Mouse (Mus musculus): ENCODE data around the gene Hypk. TPM values are rescaled to one million over a fixed set of nuclear protein-coding genes. Genes with fewer than 3 reads are reported as not detected.
A peak's percentile ranks its signal among the peaks of the same experiment; 100 is the strongest.

The Hypk gene
- polyA plus RNA-seq, 1 experiment from 2014 or later: 88.3 TPM

DNA sequence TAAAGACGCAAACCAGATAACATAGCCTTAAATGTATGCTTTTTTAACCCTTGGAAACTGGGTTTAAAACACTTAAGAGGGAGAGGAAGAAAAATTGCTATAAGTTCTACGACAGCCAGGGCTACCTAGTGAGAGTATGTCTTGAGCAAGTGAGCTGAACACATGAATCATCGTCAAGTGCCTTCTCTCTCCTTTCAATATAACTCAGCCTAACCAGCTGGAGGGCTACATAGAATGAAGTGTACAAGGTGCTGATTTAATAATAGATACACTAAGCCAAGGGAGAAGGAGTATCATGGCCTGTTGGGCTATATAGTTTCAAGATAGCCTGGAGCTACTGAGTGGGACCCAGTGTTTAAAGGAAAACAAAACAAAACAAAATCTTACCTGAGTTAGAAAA lies 34.6 kb upstream of the Hypk start:
- H3K4me2 ChIP-seq (ENCODE audit: low read depth, low read length): no peak overlapping the region
- H3K9ac ChIP-seq (ENCODE audit: low read depth, low read length): no peak overlapping the region
- no peaks in the 10 kb centered on the region; the same call in 1 of the 2 replicates for H3K36me3 ChIP-seq (ENCODE audit: control insufficient read depth, insufficient read depth, low read length)
- no peak overlapping the region for H3K27ac ChIP-seq (ENCODE audit: low read length)
- no peaks in the 10 kb centered on the region for H3K27me3 ChIP-seq (replicated peaks; ENCODE audit: control insufficient read depth, insufficient read depth, low read length)
- ATAC-seq: no peak
- H3K4me1 ChIP-seq (ENCODE audit: control insufficient read depth, insufficient read depth, low read length): peaks cover 18% of the 10 kb centered on the region
- 78% methylated on average over 3 of the region's 3 CpGs for WGBS
- no peak overlapping the region for H3K4me3 ChIP-seq (ENCODE audit: low read length)
- no peaks in the 10 kb centered on the region for H3K9me3 ChIP-seq (ENCODE audit: control insufficient read depth, low read length)

DNA sequence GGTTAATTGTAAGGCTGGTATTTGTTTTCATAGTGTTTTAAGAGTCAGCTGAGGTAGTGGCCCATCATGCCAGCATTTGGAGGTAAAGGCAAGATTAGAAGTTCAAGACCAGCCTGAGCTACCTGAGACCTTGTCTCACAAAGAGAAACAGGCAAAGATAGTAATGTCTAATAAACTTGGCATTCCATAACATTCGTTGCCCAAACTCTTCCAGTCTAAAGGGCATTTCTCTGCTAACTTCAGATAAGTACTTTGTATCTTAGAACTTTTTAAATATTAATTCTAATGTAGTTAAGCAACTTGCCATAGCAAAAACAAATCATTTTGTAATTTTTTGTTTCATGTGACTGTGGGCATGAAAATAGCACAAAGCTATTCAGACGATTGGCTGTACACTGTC lies 29.9 kb upstream of the Hypk start:
- H3K36me3 ChIP-seq (ENCODE audit: control insufficient read depth, insufficient read depth, low read length): peaks cover 9% of the 10 kb centered on the region
- no peaks in the 10 kb centered on the region for H3K27me3 ChIP-seq (replicated peaks; ENCODE audit: control insufficient read depth, insufficient read depth, low read length)
- no peak overlapping the region for H3K27ac ChIP-seq (ENCODE audit: low read length)
- H3K9me3 ChIP-seq (ENCODE audit: control insufficient read depth, low read length): no peaks in the 10 kb centered on the region
- 94% methylated on average over 2 of the region's 2 CpGs for WGBS
- ATAC-seq: no peak
- H3K4me1 ChIP-seq (ENCODE audit: control insufficient read depth, insufficient read depth, low read length): peaks cover 8% of the 10 kb centered on the region; the same call in 1 of the 2 replicates
- no peak overlapping the region for H3K4me3 ChIP-seq (ENCODE audit: low read length)
- H3K4me2 ChIP-seq (ENCODE audit: low read depth, low read length): no peak overlapping the region
- H3K9ac ChIP-seq (ENCODE audit: low read depth, low read length): no peak overlapping the region

DNA sequence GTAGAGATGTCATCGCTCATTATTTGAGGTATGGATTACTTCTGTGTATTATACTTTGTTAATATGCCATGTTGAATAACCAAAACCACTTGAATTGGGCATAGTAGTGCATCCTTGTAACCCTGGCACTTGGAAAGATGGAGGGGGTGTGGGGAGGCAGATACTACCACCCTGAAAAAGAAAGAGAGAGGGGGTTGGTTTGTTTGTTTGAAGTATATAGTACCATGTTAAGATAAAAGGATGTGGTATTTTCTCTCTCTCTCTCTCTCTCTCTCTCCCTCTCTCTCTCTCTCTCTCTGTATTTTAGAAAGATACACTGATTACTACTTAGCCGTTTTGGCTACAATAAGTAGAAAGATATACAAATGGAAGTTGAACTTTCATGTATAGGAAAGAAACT lies 27.2 kb upstream of the Hypk start:
- WGBS: 89% methylated on average over 2 of the region's 2 CpGs
- H3K4me3 ChIP-seq (ENCODE audit: low read length): no peak overlapping the region
- H3K9ac ChIP-seq (ENCODE audit: low read depth, low read length): no peak overlapping the region
- ATAC-seq: no peak
- no peaks in the 10 kb centered on the region for H3K27me3 ChIP-seq (replicated peaks; ENCODE audit: control insufficient read depth, insufficient read depth, low read length)
- H3K4me1 ChIP-seq (ENCODE audit: control insufficient read depth, insufficient read depth, low read length): no peaks in the 10 kb centered on the region
- H3K9me3 ChIP-seq (ENCODE audit: control insufficient read depth, low read length): no peaks in the 10 kb centered on the region
- H3K36me3 ChIP-seq (ENCODE audit: control insufficient read depth, insufficient read depth, low read length): peaks cover 16% of the 10 kb centered on the region
- H3K27ac ChIP-seq (ENCODE audit: low read length): no peak overlapping the region
- no peak overlapping the region for H3K4me2 ChIP-seq (ENCODE audit: low read depth, low read length)

DNA sequence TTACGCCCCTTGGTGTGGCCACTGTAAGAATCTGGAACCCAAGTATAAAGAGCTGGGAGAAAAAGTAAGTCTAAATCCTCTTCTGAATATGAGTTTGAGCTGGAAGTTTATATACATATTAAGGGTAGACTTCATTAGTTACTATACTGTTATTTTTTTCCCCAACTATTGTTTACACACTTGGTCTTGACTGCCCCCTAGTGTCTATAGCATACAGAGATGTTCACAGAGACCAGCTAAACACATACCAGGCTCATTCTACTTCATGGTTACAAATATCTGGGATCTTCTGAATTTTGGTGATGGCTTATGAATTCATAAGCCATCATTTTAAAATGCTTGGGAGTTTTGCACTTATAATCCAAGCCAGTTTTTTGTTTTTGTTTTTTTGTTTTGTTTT lies 18.2 kb upstream of the Hypk start:
- no peak overlapping the region for H3K27ac ChIP-seq (ENCODE audit: low read length)
- no peak overlapping the region for H3K4me3 ChIP-seq (ENCODE audit: low read length)
- no peaks in the 10 kb centered on the region for H3K4me1 ChIP-seq (ENCODE audit: control insufficient read depth, insufficient read depth, low read length)
- no peak overlapping the region for H3K4me2 ChIP-seq (ENCODE audit: low read depth, low read length)
- 100% methylated on average over 1 of the region's 1 CpGs for WGBS
- no peak overlapping the region for H3K9ac ChIP-seq (ENCODE audit: low read depth, low read length)
- no peaks in the 10 kb centered on the region for H3K27me3 ChIP-seq (replicated peaks; ENCODE audit: control insufficient read depth, insufficient read depth, low read length)
- peaks cover 36% of the 10 kb centered on the region for H3K36me3 ChIP-seq (ENCODE audit: control insufficient read depth, insufficient read depth, low read length)
- no peak for ATAC-seq
- H3K9me3 ChIP-seq (ENCODE audit: control insufficient read depth, low read length): no peaks in the 10 kb centered on the region

DNA sequence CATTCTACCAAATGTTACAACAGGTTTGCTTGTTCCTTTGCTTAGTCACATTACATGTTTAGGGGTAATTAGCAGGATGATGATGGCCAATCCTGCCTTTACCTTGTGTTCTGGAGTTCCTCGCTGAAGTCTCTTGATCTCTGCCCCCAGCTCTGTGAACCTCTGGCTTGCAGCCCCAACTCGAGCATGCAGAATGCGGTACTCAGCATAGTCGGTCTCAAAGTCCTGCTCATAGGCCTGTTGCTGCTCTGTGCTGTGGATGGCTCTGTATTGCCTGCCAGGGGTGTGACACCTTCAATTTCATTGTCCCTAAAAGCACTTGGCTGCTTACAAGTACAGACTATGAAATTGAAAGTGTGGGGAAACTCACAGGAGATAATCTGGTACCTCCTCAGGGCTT lies 13.3 kb upstream of the Hypk start:
- no peak overlapping the region for H3K4me2 ChIP-seq (ENCODE audit: low read depth, low read length)
- peaks cover 14% of the 10 kb centered on the region for H3K36me3 ChIP-seq (ENCODE audit: control insufficient read depth, insufficient read depth, low read length)
- no peaks in the 10 kb centered on the region for H3K27me3 ChIP-seq (replicated peaks; ENCODE audit: control insufficient read depth, insufficient read depth, low read length)
- H3K27ac ChIP-seq (ENCODE audit: low read length): no peak overlapping the region
- 73% methylated on average over 4 of the region's 4 CpGs for WGBS
- no peak overlapping the region for H3K4me3 ChIP-seq (ENCODE audit: low read length)
- no peak overlapping the region for H3K9ac ChIP-seq (ENCODE audit: low read depth, low read length)
- no peaks in the 10 kb centered on the region for H3K9me3 ChIP-seq (ENCODE audit: control insufficient read depth, low read length)
- ATAC-seq: no peak
- peaks cover 12% of the 10 kb centered on the region for H3K4me1 ChIP-seq (ENCODE audit: control insufficient read depth, insufficient read depth, low read length)

DNA sequence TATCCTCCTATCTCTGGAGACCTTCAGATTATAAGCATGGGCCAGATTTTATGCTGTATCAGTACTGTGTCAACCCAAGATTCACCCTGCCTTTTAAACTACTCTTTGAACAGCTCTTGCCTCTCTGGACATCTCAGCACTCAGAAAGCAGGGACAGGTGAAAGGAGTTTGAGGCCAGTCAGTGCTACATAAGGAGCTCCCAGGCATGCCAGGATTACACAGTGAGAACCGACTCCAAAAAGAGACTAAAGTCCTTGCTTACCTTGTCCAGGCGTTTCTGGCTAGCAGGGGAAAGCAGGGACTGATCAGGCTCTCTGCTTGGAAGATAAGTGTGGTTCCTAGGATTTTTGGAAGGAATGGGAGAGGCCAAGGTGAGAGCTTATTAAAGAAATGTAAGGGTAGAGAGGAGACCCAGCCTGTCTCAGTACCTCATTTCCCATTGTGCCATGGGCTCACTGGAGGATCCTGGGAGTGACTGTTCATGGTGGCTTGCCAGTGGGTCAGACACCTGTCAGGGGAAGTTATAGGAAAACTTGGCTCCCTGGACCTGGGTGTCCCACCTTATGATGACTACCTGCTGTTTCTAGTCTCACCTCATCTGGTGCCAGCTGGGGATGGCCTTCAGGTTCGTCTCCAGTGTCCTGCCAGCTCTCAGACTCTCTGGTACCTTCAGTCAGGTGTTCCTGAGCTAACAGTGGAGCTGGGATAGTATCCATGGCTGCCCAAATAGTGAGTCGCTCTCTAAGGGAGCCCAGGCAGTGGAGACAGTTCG lies 12.1 kb upstream of the Hypk start:
- no peaks in the 10 kb centered on the region for H3K27me3 ChIP-seq (replicated peaks; ENCODE audit: control insufficient read depth, insufficient read depth, low read length)
- no peak overlapping the region for H3K27ac ChIP-seq (ENCODE audit: low read length)
- no peak overlapping the region for H3K9ac ChIP-seq (ENCODE audit: low read depth, low read length)
- 61% methylated on average over 5 of the region's 5 CpGs for WGBS
- peaks cover 10% of the 10 kb centered on the region for H3K36me3 ChIP-seq (ENCODE audit: control insufficient read depth, insufficient read depth, low read length)
- H3K4me3 ChIP-seq (ENCODE audit: low read length): no peak overlapping the region
- no peak overlapping the region for H3K4me2 ChIP-seq (ENCODE audit: low read depth, low read length)
- H3K4me1 ChIP-seq (ENCODE audit: control insufficient read depth, insufficient read depth, low read length): peaks cover 12% of the 10 kb centered on the region
- ATAC-seq: no peak
- no peaks in the 10 kb centered on the region for H3K9me3 ChIP-seq (ENCODE audit: control insufficient read depth, low read length)

DNA sequence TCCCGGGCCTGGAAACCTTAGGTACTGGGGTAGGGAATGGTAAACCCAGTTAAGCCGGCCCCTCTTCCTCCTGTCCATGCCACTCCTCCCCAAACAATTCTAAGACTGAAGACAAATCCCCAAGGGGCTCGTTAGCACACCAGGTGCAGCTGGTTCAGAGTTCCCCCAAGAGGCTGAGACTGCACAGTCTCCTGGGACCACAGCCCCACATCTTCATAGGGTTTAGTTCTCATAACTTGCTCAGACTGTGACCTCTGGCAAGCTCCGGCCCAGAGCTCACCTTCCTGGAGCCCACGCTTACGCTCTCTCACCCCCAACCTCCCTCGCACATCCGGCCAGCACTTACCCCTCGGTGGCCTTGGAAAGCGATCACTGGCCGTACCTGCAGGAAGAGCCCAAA lies 11.3 kb upstream of the Hypk start:
- Histone ChIP-seq H3K4me3 (ENCODE audit: low read length) (peak overlapping the region; percentile 62), H3K9ac (ENCODE audit: low read depth, low read length) (peak overlapping the region; percentile 72), H3K27me3 (replicated peaks; ENCODE audit: control insufficient read depth, insufficient read depth, low read length) (no peaks in the 10 kb centered on the region), H3K9me3 (ENCODE audit: control insufficient read depth, low read length) (no peaks in the 10 kb centered on the region), H3K4me1 (ENCODE audit: control insufficient read depth, insufficient read depth, low read length) (peaks cover 12% of the 10 kb centered on the region), H3K4me2 (ENCODE audit: low read depth, low read length) (peak overlapping the region; percentile 92), H3K36me3 (ENCODE audit: control insufficient read depth, insufficient read depth, low read length) (peaks cover 10% of the 10 kb centered on the region), H3K27ac (ENCODE audit: low read length) (no peak overlapping the region)
- 6% methylated on average over 11 of the region's 11 CpGs for WGBS
- 0 out of 2 replicates have a peak, but pooled peaks have one; percentile 3 for ATAC-seq

DNA sequence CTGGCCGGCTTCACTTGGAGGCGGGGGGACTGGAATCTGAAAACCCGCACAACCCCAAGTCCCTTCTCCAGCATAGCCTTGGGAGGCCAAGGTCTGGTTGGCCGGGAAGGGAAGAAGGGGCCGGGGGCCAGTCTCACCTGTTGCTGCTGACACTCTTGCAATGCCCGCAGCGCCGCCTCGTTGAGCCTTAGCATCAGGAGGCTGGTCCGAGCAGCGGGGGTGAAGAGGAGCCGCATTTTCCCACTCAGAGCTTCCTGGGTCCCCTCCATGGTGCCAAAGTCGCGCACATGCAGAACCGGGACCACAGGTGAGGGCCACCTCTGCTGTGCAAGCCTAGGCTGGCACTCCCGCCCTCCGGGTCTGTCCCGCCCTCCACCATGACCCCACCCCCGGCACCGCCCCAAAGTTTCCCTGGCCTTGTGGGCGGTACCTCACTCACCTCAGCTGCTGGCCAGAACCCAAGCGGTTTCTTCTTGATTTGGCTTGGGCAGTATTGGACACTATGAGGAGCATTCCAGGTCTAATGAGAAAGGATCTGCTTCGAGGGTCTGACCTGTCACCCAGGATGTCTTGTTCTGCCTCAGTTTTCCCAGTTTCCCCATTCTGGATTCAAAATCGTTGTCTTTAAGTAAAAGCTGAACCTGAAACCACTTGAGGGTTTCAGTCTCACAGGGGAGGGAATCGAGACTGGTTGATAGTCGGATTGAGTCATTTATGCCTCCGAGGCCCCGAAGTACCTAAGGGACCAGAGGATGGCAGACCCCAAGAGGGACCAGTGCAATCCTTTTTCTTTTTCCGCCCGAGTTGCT lies 10.6 kb upstream of the Hypk start:
- Histone ChIP-seq H3K36me3 (ENCODE audit: control insufficient read depth, insufficient read depth, low read length) (peaks cover 7% of the 10 kb centered on the region), H3K27ac (ENCODE audit: low read length) (no peak overlapping the region), H3K27me3 (replicated peaks; ENCODE audit: control insufficient read depth, insufficient read depth, low read length) (no peaks in the 10 kb centered on the region), H3K9ac (ENCODE audit: low read depth, low read length) (peak overlapping the region; percentile 72), H3K4me2 (ENCODE audit: low read depth, low read length) (peak overlapping the region; percentile 92), H3K4me3 (ENCODE audit: low read length) (peak overlapping the region; percentile 62), H3K4me1 (ENCODE audit: control insufficient read depth, insufficient read depth, low read length) (peaks cover 12% of the 10 kb centered on the region), H3K9me3 (ENCODE audit: control insufficient read depth, low read length) (no peaks in the 10 kb centered on the region)
- under 1% methylated on average over 30 of the region's 30 CpGs for WGBS
- ATAC-seq: peak; percentile 92

DNA sequence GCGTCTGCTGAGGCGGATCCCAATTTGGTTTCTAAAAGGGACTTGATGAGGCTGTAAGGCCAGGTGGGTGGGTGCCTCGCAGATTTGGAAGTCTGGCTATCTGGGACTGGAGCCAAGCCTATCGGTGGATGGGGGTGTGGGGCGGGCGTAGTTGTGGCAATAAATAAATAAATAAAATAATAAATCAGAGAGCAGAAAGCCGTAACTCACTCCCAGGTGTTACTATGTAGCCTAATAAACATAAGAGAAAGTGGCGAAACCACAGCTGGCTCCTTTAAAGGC lies 10.1 kb upstream of the Hypk start:
- Histone ChIP-seq H3K9ac (ENCODE audit: low read depth, low read length) (peak overlapping the region; percentile 72), H3K27me3 (replicated peaks; ENCODE audit: control insufficient read depth, insufficient read depth, low read length) (no peaks in the 10 kb centered on the region), H3K4me1 (ENCODE audit: control insufficient read depth, insufficient read depth, low read length) (peaks cover 12% of the 10 kb centered on the region), H3K4me3 (ENCODE audit: low read length) (peak overlapping the region; percentile 62), H3K27ac (ENCODE audit: low read length) (no peak overlapping the region), H3K9me3 (ENCODE audit: control insufficient read depth, low read length) (no peaks in the 10 kb centered on the region), H3K36me3 (ENCODE audit: control insufficient read depth, insufficient read depth, low read length) (peaks cover 4% of the 10 kb centered on the region; the same call in 1 of the 2 replicates), H3K4me2 (ENCODE audit: low read depth, low read length) (peak overlapping the region; percentile 92)
- no peak for ATAC-seq
- WGBS: 9% methylated on average over 8 of the region's 8 CpGs

All from intestine, embryonic 16.5 days (tissue).